Mouse (Mus musculus) heart, embryonic 14.5 days (tissue): ENCODE data around the gene Rbms3. TPM values are rescaled to one million over a fixed set of nuclear protein-coding genes. Genes with fewer than 3 reads are reported as not detected.

Source experiments
- ATAC-seq: fragments of 200-750 bp; cut with Nextera tagmentation; 2 replicates; pipeline ENCODE4 v1.8.0; 2017; ENCODE audit warnings: low read depth, moderate TSS enrichment; ENCODE audit not compliant: insufficient number of reproducible peaks, insufficient read depth, low FRiP score
- H3K27ac ChIP-seq, 2 experiments: fragments of 200-500 bp in 1 of 2; fragments of 300-500 bp in 1 of 2; sonication (generic) in 1 of 2; replicated peaks in 1 of 2; 2 replicates each; pipeline ENCODE4 v1.5.1; 2012 to 2014; ENCODE audit warnings: low read depth in 2 of 2, low read length in 2 of 2, control low read depth in 1 of 2, mild to moderate bottlenecking in 1 of 2, mixed read lengths in 1 of 2; ENCODE audit not compliant: control insufficient read depth in 1 of 2, insufficient read depth in 1 of 2
- H3K27me3 ChIP-seq: fragments of 300-500 bp; sonication (generic); 2 replicates; pipeline ENCODE4 v1.6.1; 2014; ENCODE audit warnings: mild to moderate bottlenecking, low read length, control low read depth; ENCODE audit not compliant: control insufficient read depth, insufficient read depth
- H3K36me3 ChIP-seq: fragments of 300-500 bp; sonication (generic); 2 replicates; pipeline ENCODE4 v1.6.1; 2014; ENCODE audit warnings: mild to moderate bottlenecking, control low read depth, low read length, mixed read lengths; ENCODE audit not compliant: control insufficient read depth, insufficient read depth
- H3K4me1 ChIP-seq, 2 experiments: fragments of 200-500 bp in 1 of 2; fragments of 300-500 bp in 1 of 2; sonication (generic) in 1 of 2; 2 replicates each; pipeline ENCODE4 v1.6.1; 2012 to 2014; ENCODE audit warnings: low read length in 2 of 2, control low read depth in 1 of 2, mixed read lengths in 1 of 2; ENCODE audit not compliant: control insufficient read depth in 2 of 2, insufficient read depth in 2 of 2
- H3K4me2 ChIP-seq: fragments of 300-500 bp; sonication (generic); 2 replicates; pipeline ENCODE4 v1.6.1; 2014; ENCODE audit warnings: mild to moderate bottlenecking, low read length
- H3K4me3 ChIP-seq, 2 experiments: fragments of 200-500 bp in 1 of 2; fragments of 300-500 bp in 1 of 2; sonication (generic) in 1 of 2; 2 replicates each; pipeline ENCODE4 v1.5.1; 2012 to 2014; ENCODE audit warnings: low read length in 2 of 2, mild to moderate bottlenecking in 2 of 2, control low read depth in 1 of 2, low read depth in 1 of 2, moderate library complexity in 1 of 2; ENCODE audit not compliant: control insufficient read depth in 1 of 2, insufficient read depth in 1 of 2
- H3K9ac ChIP-seq: fragments of 300-500 bp; sonication (generic); 2 replicates; pipeline ENCODE4 v1.6.1; 2014; ENCODE audit warnings: mild to moderate bottlenecking, low read length
- H3K9me3 ChIP-seq: fragments of 300-500 bp; sonication (generic); 2 replicates; pipeline ENCODE4 v1.6.1; 2016; ENCODE audit warnings: low read length, control low read depth; ENCODE audit not compliant: control insufficient read depth
- WGBS: fragments of 180-500 bp; shearing (Covaris S2); extraction: QIAGEN DNeasy Blood & Tissue Kit; methylation state at CpG from one replicate; pipeline ENCODE4 v1.1.7; 2014; 5-methylcytosine and 5-hydroxymethylcytosine counted together
- polyA plus RNA-seq: library from polyadenylated mRNA; unstranded; fragments of >200 nt; fragmentation: Nextera tagmentation; extraction: Ambion mirVana; gene quantifications from 2 replicates; pipeline ENCODE4 v1.2.1, GENCODE M21; 2014

Gene Rbms3
- polyA plus RNA-seq, 1 experiment from 2014 or later: 39.4 TPM

DNA sequence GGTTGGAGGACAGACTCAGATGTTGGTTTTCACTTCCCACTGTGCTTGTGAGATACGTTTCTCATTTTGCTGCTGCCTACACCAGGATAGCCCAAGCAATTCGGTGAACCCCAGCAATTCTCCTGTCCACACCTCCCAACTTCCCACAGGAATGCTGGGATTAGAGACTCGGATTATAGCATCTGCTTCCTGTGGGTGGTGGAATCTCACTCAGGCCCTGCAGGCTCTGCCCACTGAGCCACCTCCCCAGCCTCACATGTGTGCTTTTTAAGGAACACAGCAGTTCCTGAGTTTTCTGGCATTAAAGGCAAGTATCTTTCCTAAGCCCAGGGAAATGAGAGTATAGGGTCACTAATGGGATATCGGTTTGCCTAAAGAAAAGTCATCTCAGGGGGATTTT lies 941.1 kb downstream of the Rbms3 start:
- Histone ChIP-seq H3K4me1 (no peaks in the 10 kb centered on the region), H3K4me3 (no peak overlapping the region), H3K9ac (no peak overlapping the region), H3K36me3 (no peaks in the 10 kb centered on the region), H3K4me2 (no peak overlapping the region), H3K9me3 (peaks cover 4% of the 10 kb centered on the region; the same call in 1 of the 2 replicates), H3K27me3 (no peaks in the 10 kb centered on the region), H3K27ac (no peak overlapping the region)
- ATAC-seq: no peak
- 80% methylated on average over 4 of the region's 4 CpGs for WGBS

DNA sequence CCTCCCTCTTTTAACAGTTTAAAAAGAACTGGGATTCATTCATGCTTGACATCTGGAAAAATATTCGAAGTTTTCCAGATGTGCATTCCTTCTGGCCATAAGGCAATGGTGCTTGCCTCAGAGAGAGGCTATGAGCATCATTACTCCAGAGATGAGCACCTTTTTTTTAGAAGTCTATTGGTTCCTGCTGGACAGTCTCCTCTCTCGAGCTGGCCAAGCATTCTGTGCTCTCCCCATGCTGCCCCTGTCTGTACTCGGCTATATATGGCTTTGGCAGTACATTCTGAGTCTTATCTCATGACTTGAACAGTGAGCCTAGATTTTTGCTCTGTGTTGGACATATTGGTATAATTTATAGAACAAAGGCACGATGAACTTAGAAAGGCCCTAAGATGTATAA lies 952.6 kb downstream of the Rbms3 start:
- Histone ChIP-seq H3K27ac (peak overlapping the region; percentile 64 to 81), H3K27me3 (no peaks in the 10 kb centered on the region), H3K4me1 (peaks cover 9 to 21% of the 10 kb centered on the region in 2 experiments), H3K4me3 (no peak overlapping the region), H3K9me3 (no peaks in the 10 kb centered on the region; the same call in 1 of the 2 replicates), H3K36me3 (no peaks in the 10 kb centered on the region), H3K9ac (no peak overlapping the region), H3K4me2 (no peak overlapping the region)
- ATAC-seq: no peak
- 37% methylated on average over 4 of the region's 4 CpGs for WGBS

DNA sequence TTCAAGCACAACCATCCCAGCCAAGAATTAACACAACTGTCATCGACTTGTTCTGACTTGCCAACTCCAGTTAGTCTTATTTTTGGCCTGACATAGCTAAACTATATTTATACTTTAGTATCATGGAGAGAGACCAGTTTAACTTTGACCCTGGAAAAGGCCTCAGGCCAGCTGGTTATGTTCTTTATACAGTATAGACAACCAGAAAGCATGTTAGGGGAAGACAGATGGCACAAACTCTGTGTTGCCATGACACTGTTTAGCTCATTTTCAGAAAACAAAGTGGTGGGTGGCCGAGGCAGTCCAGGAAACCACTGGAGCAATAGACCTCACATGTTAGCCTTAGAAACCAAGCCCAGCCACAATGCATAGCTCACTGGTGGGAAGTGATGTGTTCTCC lies 953.3 kb downstream of the Rbms3 start:
- Histone ChIP-seq H3K4me3 (no peak overlapping the region), H3K9ac (no peak overlapping the region), H3K9me3 (no peaks in the 10 kb centered on the region; the same call in 1 of the 2 replicates), H3K4me2 (no peak overlapping the region), H3K27ac (peak overlapping the region; percentile 64 to 81), H3K36me3 (no peaks in the 10 kb centered on the region), H3K27me3 (no peaks in the 10 kb centered on the region), H3K4me1 (peaks cover 9 to 21% of the 10 kb centered on the region in 2 experiments)
- ATAC-seq: no peak; the same call in 1 of the 2 replicates
- WGBS: 16% methylated on average over 2 of the region's 2 CpGs

DNA sequence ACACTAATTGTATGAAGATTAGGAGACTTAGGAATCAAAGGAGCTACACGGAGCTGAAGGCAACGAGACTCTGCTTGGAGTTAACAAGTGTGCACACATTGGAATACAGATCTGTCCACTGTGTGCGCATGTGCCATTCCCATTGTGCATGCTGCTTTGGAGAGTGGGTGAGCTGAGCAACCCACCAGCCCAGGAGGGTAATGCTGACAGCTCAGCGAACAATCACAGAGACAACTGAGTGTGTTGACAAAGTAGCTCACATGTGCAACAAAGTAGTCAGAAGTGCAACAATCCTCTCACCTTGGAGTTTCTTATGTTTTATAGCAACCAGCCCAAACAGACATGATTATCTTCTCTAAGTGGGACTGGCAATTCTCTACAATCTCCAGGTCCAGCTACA lies 955.5 kb downstream of the Rbms3 start:
- no peaks in the 10 kb centered on the region; the same call in 1 of the 2 replicates for H3K9me3 ChIP-seq
- peaks cover 9 to 21% of the 10 kb centered on the region in 2 experiments for H3K4me1 ChIP-seq
- H3K36me3 ChIP-seq: no peaks in the 10 kb centered on the region
- WGBS: 39% methylated on average over 4 of the region's 4 CpGs
- ATAC-seq: no peak
- no peak overlapping the region for H3K9ac ChIP-seq
- no peaks in the 10 kb centered on the region for H3K27me3 ChIP-seq
- no peak overlapping the region for H3K27ac ChIP-seq
- no peak overlapping the region for H3K4me3 ChIP-seq
- H3K4me2 ChIP-seq: no peak overlapping the region

DNA sequence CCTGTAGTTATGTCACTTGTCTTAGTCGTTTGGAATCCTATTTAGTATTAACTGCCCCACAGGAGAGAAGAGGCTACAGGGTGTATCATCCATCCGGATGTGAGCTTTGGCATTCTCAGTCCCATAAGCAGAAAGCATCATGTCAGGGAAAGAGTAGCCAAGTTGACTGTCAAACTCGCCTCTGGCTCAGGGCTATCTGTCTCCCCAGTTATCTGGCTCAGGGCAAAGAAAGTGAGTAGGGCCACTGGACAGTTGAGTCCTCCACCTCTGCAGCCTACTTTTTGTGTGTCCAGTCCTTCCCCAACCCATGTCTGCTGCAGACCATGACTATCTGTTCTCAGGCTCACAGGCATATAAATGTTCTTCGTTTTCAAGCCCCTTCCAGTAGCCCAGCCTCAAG lies 968.7 kb downstream of the Rbms3 start:
- Histone ChIP-seq H3K4me3 (no peak overlapping the region), H3K27me3 (no peaks in the 10 kb centered on the region), H3K27ac (no peak overlapping the region), H3K36me3 (no peaks in the 10 kb centered on the region), H3K9ac (no peak overlapping the region), H3K4me2 (no peak overlapping the region), H3K9me3 (no peaks in the 10 kb centered on the region), H3K4me1 (no peaks in the 10 kb centered on the region)
- no peak for ATAC-seq
- WGBS: 87% methylated on average over 4 of the region's 4 CpGs

DNA sequence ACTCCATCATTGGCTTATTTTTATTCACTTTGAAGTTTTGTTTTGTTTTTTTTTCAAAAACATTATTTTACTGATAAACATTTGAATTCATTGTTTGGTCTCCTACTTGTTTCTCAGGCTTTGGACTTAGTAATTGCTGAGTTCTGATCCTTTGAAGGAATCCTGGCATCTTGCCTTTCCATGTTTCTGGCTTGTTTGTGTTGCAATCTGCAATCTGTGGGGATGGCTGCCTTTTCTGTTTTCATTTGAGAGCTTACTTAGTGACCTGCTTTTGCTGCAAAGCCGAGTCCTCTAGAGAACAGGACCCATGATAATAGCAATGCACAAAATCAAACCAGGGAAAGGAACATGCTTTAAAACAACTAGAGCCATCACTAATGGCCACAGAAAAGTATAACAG lies 969.8 kb downstream of the Rbms3 start:
- H3K4me3 ChIP-seq: no peak overlapping the region
- H3K27ac ChIP-seq: no peak overlapping the region
- H3K9ac ChIP-seq: no peak overlapping the region
- H3K9me3 ChIP-seq: no peaks in the 10 kb centered on the region
- H3K4me2 ChIP-seq: no peak overlapping the region
- H3K36me3 ChIP-seq: no peaks in the 10 kb centered on the region
- no peaks in the 10 kb centered on the region for H3K4me1 ChIP-seq
- 58% methylated on average over 1 of the region's 1 CpGs for WGBS
- H3K27me3 ChIP-seq: no peaks in the 10 kb centered on the region
- no peak for ATAC-seq

DNA sequence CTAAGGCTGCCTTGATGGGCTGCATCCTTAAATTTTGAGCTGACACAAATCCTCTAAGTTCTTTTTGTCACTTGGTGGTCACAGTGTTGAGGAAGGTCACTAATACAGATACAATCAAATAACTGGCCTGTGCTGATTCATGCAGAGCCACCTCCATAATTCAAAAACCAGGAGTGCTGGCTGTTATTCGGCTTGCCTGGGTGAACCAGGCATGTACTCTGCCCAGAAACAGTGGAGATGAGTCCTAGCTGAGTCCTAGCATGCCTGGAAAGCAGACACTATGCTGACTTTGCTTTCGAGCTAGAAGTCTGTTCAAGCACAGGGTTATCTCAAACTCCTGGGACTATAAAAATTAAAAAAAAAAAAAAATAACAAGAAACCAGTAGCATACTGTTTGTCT lies 972.6 kb downstream of the Rbms3 start:
- WGBS: 92% methylated on average over 2 of the region's 2 CpGs
- ATAC-seq: no peak
- Histone ChIP-seq H3K9me3 (no peaks in the 10 kb centered on the region), H3K4me3 (no peak overlapping the region), H3K36me3 (no peaks in the 10 kb centered on the region), H3K4me2 (no peak overlapping the region), H3K9ac (no peak overlapping the region), H3K27ac (no peak overlapping the region), H3K4me1 (no peaks in the 10 kb centered on the region), H3K27me3 (no peaks in the 10 kb centered on the region)

DNA sequence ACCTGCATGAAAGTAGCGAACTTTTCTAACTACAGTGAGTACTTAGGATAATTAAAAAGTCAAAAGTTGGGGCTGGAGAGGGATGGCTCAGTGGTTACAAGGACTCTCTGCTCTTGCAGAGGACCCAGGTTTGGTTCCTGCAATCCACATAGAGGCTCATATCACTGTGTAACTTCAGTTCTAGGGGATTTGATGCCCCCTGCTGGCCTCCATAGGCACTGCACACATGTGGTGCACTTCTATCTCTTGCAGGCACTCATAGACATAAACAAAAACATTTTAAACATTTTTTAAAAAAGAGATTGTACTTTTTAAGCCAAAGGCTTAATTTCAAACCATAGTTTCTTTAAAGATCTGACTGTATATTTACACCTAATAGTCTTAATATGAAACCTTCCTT lies 978.3 kb downstream of the Rbms3 start:
- Histone ChIP-seq H3K36me3 (no peaks in the 10 kb centered on the region), H3K4me2 (no peak overlapping the region), H3K4me3 (no peak overlapping the region), H3K4me1 (no peaks in the 10 kb centered on the region), H3K27ac (no peak overlapping the region), H3K9me3 (no peaks in the 10 kb centered on the region), H3K9ac (no peak overlapping the region), H3K27me3 (no peaks in the 10 kb centered on the region)
- WGBS: 98% methylated on average over 1 of the region's 1 CpGs
- ATAC-seq: no peak
